Mouse (Mus musculus) heart, postnatal 25 days (tissue): ENCODE measurements around the gene Mpo. TPM values are rescaled to one million over a fixed set of nuclear protein-coding genes. Genes with fewer than 3 reads are reported as not detected.

Source experiments
- microRNA-seq: library from miRNA; unstranded; fragments of <30 nt; microRNA quantifications from one replicate; pipeline ENCODE4 v1.2.0, GENCODE M21; 2022
- total RNA-seq, 2 experiments: library from RNA; stranded (reverse); gene quantifications; 2 replicates each; pipeline ENCODE4 v1.2.3; 2021

Gene Mpo
- total RNA-seq, 2 experiments from 2014 or later = not detected

Small RNA genes lying within 50 kb of the gene (microRNA-seq; reads per million reads assigned to microRNA genes)
- gene Mir142 = not detected
- gene Mir142b = not detected

Other genes starting within 250 kb of the Mpo start
- not detected for gene Gm11492, start 226.9 kb upstream of the Mpo start, total RNA-seq
- 10 to 100 TPM; 43.4 to 43.7 TPM for gene Sept4, start 224.7 kb upstream of the Mpo start, total RNA-seq
- 10 to 100 TPM; 26.3 to 26.4 TPM for gene Mtmr4, start 201.4 kb upstream of the Mpo start, total RNA-seq
- gene Hsf5, start 176.4 kb upstream of the Mpo start, total RNA-seq = not detected
- gene Rnf43, start 130.9 kb upstream of the Mpo start, total RNA-seq = under 1 TPM; 0.20 to 0.21 TPM
- gene Supt4a, start 56.0 kb upstream of the Mpo start, total RNA-seq = 10 to 100 TPM; 42.9 to 46.7 TPM
- gene Tspoap1, start 33.0 kb upstream of the Mpo start, total RNA-seq = under 1 TPM; 0.14 to 0.42 TPM
- not detected for gene Lpo, start 34.7 kb downstream of the Mpo start, total RNA-seq
- gene Mks1, start 59.6 kb downstream of the Mpo start, total RNA-seq = 1 to 10 TPM; 2.5 to 3.1 TPM
- gene Epx, start 82.0 kb downstream of the Mpo start, total RNA-seq = not detected
- gene Olfr462, start 98.7 kb downstream of the Mpo start, total RNA-seq = not detected
- not detected for gene Olfr463, start 103.8 kb downstream of the Mpo start, total RNA-seq
- gene Olfr464, start 127.4 kb downstream of the Mpo start, total RNA-seq = not detected
- 100 to 1,000 TPM; 350 to 375 TPM for gene Dynll2, start 194.0 kb downstream of the Mpo start, total RNA-seq